Mouse (Mus musculus): ENCODE results near the gene Tmc6. TPM values are rescaled to one million over a fixed set of nuclear protein-coding genes. Genes with fewer than 3 reads are reported as not detected.
A peak's percentile ranks its signal among the peaks of the same experiment; 100 is the strongest.
"Not testable (repeated sequence)": the region's sequence is repeated elsewhere in the genome, so short reads cannot be mapped to it uniquely, and the experiment has no call there.

The Tmc6 gene
- polyA plus RNA-seq, 1 experiment from 2014 or later: 24.7 TPM

DNA sequence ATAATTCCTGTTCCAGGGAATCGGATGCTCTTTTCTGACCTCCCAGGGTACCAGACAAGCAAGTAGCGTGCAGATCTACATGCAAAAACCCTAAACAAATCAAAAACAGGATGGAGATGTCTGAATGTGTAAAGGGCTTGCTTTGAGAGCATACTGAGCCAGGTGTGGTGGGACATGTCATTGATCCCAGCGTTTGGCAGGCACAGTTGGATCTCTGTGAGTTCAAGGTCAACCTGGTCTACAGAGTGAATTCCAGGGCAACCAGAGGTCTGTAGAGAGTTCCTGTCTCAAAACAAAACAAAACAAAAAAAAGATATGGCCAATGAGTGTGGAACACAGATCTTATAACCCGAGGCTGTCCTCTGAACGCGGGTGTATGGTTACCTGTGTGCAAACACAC, 41.4 kb upstream of the Tmc6 start:
- no peak for ATAC-seq (ENCODE audit: borderline replicate concordance, extremely low read depth, low FRiP score, low TSS enrichment)
- Histone ChIP-seq H3K4me3 (no peak overlapping the region), H3K9ac (no peak overlapping the region), H3K27ac (peak overlapping the region; percentile 53; the same call in 1 of the 2 replicates), H3K36me3 (peaks cover 44% of the 10 kb centered on the region), H3K27me3 (no peaks in the 10 kb centered on the region), H3K4me1 (peaks cover 60% of the 10 kb centered on the region), H3K9me3 (no peaks in the 10 kb centered on the region), H3K4me2 (peak overlapping the region; percentile 90)
- 85% methylated on average over 6 of the region's 6 CpGs for WGBS

DNA sequence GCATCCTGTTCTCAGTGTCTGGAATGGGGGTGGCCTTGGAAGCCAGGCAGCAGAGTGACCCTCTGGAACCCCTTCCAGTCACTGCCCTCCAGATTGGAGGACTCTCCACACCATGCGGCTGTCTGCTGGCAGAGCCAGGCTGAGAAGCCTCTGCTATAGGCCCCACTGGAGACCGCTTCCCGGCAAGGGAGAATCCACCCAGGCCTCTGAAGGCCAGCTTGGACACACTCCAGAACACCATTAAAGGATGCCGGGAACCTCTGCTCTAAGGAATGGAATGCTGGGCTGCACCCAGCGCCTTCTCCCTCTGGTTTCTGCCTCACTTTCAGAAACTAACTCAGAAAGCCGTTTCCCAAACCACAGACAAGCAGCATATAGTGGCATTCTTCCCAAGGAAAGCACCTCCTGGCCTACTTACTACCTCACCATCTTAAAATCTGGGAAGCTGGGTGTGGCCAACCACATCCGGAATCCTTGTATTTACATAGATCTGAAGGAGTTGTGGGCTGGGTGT, 40.8 kb upstream of the Tmc6 start:
- no peak overlapping the region for H3K9ac ChIP-seq
- no peak overlapping the region for H3K4me3 ChIP-seq
- 44% methylated on average over 7 of the region's 7 CpGs for WGBS
- ATAC-seq (ENCODE audit: borderline replicate concordance, extremely low read depth, low FRiP score, low TSS enrichment): no peak
- H3K27ac ChIP-seq: peak overlapping the region; percentile 53; the same call in 1 of the 2 replicates
- peak overlapping the region; percentile 23; the same call in 1 of the 2 replicates for H3K4me2 ChIP-seq
- H3K4me1 ChIP-seq: peaks cover 53% of the 10 kb centered on the region
- H3K9me3 ChIP-seq: no peaks in the 10 kb centered on the region
- H3K36me3 ChIP-seq: peaks cover 46% of the 10 kb centered on the region
- H3K27me3 ChIP-seq: no peaks in the 10 kb centered on the region

DNA sequence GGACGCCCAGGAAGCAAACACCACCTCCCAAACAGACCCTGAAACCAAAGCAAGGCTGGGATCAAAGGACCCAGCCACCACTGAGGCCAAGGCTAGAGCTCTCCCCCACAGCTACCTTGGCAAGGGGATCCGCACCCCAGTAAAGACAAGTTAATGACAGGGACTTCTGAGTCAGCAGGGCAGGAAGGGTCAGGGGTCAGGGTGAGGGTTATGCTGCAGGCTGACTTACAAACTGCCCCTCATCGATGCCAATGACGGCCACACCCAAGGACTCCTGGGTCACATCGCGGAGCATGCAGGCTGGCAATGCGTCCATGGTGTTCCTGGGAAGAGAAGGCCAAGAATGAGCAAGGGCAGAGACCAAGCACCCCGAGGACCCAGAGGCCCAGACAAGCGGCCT, 39.9 kb upstream of the Tmc6 start:
- no peak overlapping the region for H3K4me3 ChIP-seq
- H3K9ac ChIP-seq: no peak overlapping the region
- no peak overlapping the region for H3K4me2 ChIP-seq
- H3K36me3 ChIP-seq: peaks cover 56% of the 10 kb centered on the region
- 84% methylated on average over 9 of the region's 9 CpGs for WGBS
- no peaks in the 10 kb centered on the region for H3K27me3 ChIP-seq
- H3K27ac ChIP-seq: no peak overlapping the region
- no peaks in the 10 kb centered on the region for H3K9me3 ChIP-seq
- ATAC-seq (ENCODE audit: borderline replicate concordance, extremely low read depth, low FRiP score, low TSS enrichment): no peak
- peaks cover 44% of the 10 kb centered on the region for H3K4me1 ChIP-seq

DNA sequence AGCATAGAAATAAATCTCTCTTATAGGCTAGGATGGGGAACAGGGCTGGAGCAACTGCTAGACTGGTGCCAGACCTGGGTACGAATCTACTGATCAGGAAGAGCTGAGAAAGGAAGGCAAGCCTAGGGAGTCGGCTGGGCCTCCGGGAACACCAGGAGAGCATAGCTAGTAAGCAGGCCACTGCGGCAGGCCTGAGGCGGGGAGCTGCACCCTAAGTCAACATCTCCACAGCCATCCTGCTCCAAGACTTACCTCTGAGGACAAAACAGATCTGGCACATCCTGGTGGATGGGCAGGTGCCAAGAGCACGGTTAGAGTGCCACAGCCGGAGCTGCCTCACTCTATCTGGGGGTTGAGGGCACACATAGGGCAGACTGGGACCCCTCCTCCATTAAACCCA, 38.2 kb upstream of the Tmc6 start:
- no peaks in the 10 kb centered on the region for H3K9me3 ChIP-seq
- H3K27me3 ChIP-seq: no peaks in the 10 kb centered on the region
- H3K36me3 ChIP-seq: peaks cover 68% of the 10 kb centered on the region
- no peak overlapping the region for H3K4me3 ChIP-seq
- H3K27ac ChIP-seq: no peak overlapping the region
- H3K4me2 ChIP-seq: no peak overlapping the region
- 89% methylated on average over 7 of the region's 7 CpGs for WGBS
- H3K4me1 ChIP-seq: peaks cover 33% of the 10 kb centered on the region
- ATAC-seq (ENCODE audit: borderline replicate concordance, extremely low read depth, low FRiP score, low TSS enrichment): no peak
- H3K9ac ChIP-seq: no peak overlapping the region

DNA sequence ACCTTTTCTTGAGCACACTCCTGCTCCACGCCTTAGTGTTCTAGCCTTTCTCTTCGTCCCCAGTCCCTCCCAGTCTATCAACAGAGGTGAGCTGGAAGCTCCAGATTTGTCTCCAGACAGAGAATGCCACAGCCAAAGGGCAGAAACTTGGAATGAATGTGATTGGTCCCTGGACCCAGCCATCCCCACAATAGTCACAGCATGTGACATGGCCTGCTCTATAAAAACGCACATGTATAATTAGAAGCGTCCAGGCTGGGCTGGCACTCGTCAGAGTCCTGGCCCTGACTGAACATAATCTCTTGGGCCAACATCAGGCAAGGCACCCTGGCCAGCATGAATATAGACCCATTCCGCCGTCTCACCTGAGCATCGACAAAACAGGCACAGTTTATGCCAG, 37.1 kb upstream of the Tmc6 start:
- no peak overlapping the region for H3K4me2 ChIP-seq
- H3K4me1 ChIP-seq: peaks cover 27% of the 10 kb centered on the region
- H3K27me3 ChIP-seq: no peaks in the 10 kb centered on the region
- WGBS: 82% methylated on average over 8 of the region's 8 CpGs
- no peak overlapping the region for H3K4me3 ChIP-seq
- no peak overlapping the region for H3K9ac ChIP-seq
- H3K36me3 ChIP-seq: peaks cover 75% of the 10 kb centered on the region
- no peaks in the 10 kb centered on the region for H3K9me3 ChIP-seq
- ATAC-seq (ENCODE audit: borderline replicate concordance, extremely low read depth, low FRiP score, low TSS enrichment): no peak
- no peak overlapping the region for H3K27ac ChIP-seq

DNA sequence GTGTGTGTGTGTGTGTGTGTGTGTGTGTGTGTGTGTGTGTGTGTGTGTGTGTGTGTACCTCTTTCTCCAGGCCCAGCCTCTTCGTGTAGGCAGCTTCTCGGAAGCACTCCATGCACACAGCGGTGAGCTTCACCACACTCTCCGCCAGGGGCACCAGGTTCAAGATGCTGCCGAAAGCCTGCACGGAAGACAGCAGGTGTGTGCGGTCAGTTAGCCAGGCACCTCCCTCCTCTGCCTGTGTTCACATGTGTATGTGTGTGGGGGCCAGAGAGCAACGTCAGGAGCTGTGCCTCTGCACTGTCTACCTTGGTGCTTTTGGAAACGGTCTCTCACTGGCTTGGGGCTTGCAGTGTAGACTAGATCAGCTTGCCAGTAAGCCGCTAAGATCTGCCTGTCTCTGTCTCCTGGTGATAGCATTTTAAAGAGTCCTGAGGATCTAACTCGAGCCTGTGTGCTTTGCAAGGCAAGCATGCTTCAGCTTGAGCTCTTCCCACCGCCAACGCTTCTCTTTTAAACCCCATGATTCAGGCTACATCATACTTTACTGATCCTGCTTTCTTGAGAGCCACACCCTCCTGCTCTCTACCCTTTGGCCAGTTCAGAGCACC, 34.5 kb upstream of the Tmc6 start:
- no peak overlapping the region for H3K27ac ChIP-seq
- H3K36me3 ChIP-seq: peaks cover 78% of the 10 kb centered on the region
- 74% methylated on average over 13 of the region's 13 CpGs for WGBS
- H3K9ac ChIP-seq: no peak overlapping the region
- H3K4me3 ChIP-seq: no peak overlapping the region
- H3K4me1 ChIP-seq: peaks cover 9% of the 10 kb centered on the region; the same call in 1 of the 2 replicates
- ATAC-seq (ENCODE audit: borderline replicate concordance, extremely low read depth, low FRiP score, low TSS enrichment): no peak
- no peak overlapping the region for H3K4me2 ChIP-seq
- H3K27me3 ChIP-seq: no peaks in the 10 kb centered on the region
- H3K9me3 ChIP-seq: no peaks in the 10 kb centered on the region

DNA sequence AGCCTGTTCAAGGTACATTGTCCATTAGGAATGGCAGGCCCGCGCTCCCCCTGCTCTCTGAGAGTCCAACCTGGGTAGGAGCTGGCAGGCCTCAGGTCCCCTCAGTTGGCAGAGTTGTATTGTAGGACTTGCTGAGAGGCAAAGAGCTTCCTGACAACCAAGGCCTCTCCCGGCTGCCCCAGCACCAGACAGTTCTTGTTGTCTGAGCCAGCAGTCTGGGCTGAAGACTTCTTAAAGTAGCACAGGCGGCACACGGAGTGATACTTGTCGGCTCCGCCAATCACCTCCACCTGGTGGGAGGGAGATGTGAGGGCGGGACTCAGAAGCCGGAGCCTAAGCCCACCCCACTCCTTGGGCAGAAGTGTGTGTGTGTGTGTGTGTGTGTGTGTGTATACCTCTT, 33.9 kb upstream of the Tmc6 start:
- not testable (repeated sequence) for H3K9me3 ChIP-seq; ATAC-seq (ENCODE audit: borderline replicate concordance, extremely low read depth, low FRiP score, low TSS enrichment); H3K9ac ChIP-seq; H3K27me3 ChIP-seq; H3K4me3 ChIP-seq; H3K27ac ChIP-seq; H3K4me2 ChIP-seq
- Histone ChIP-seq H3K36me3 (peaks cover 72% of the 10 kb centered on the region), H3K4me1 (peaks cover 15% of the 10 kb centered on the region)
- 66% methylated on average over 9 of the region's 9 CpGs for WGBS

DNA sequence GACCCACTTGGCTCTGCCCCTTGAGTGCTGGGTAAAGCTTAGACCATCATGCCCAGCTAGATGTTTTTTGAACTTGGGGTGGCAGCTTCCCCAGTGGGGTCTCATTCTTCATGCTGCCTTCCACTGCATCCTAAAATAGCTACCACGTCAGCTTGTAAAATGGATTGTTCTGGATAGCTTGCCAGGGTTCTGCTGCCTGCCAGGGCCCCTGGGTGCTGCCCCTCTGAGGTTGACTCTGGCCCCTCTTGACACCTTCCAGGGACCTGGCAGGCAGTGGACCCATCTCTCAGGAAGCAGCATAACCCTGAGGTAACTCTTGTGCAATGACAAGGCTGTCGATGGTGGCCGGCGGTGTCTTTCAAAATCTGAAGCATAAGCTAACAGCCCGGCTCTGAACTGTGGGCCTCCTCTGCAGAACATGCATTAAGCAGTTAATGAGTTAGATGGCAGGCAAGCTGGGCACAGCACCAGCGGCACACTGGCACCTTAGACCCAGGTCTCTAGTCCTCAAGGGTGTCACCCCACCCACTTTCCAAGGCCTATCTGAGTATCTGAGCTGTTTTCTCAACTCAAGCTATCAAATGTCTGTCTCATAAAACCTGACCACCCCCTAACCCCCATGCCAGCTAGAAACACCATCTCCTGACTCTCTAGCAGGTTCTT, 32.8 kb upstream of the Tmc6 start:
- no peak overlapping the region for H3K4me3 ChIP-seq
- no peaks in the 10 kb centered on the region for H3K9me3 ChIP-seq
- no peak for ATAC-seq (ENCODE audit: borderline replicate concordance, extremely low read depth, low FRiP score, low TSS enrichment)
- WGBS: 87% methylated on average over 6 of the region's 6 CpGs
- no peak overlapping the region for H3K9ac ChIP-seq
- peaks cover 63% of the 10 kb centered on the region for H3K36me3 ChIP-seq
- H3K27ac ChIP-seq: no peak overlapping the region
- peaks cover 25% of the 10 kb centered on the region for H3K4me1 ChIP-seq
- H3K27me3 ChIP-seq: no peaks in the 10 kb centered on the region
- no peak overlapping the region for H3K4me2 ChIP-seq

DNA sequence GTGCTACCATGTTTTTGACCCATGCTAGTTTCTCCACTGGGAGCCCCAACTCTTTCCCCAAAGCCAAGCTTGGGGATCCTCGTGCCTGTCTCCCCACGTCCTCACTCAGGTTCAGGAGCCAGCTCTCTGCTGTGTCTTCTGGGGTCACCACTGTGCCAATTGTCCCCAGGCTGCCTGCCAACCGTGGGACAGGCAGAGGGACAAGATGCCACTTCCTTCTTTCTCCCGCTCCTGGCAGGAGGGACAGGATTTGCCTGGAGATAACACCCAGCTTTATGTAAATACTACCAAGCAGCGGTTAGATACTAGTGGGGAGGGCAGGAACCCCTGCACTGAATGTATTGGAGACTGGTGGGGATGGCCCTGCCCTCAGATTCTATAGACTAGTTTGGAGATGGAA, 31.9 kb upstream of the Tmc6 start:
- no peak for ATAC-seq (ENCODE audit: borderline replicate concordance, extremely low read depth, low FRiP score, low TSS enrichment)
- Histone ChIP-seq H3K9ac (no peak overlapping the region), H3K27me3 (no peaks in the 10 kb centered on the region), H3K36me3 (peaks cover 53% of the 10 kb centered on the region), H3K27ac (no peak overlapping the region), H3K9me3 (no peaks in the 10 kb centered on the region), H3K4me1 (peaks cover 29% of the 10 kb centered on the region), H3K4me3 (no peak overlapping the region), H3K4me2 (no peak overlapping the region)
- WGBS: 57% methylated on average over 5 of the region's 5 CpGs

DNA sequence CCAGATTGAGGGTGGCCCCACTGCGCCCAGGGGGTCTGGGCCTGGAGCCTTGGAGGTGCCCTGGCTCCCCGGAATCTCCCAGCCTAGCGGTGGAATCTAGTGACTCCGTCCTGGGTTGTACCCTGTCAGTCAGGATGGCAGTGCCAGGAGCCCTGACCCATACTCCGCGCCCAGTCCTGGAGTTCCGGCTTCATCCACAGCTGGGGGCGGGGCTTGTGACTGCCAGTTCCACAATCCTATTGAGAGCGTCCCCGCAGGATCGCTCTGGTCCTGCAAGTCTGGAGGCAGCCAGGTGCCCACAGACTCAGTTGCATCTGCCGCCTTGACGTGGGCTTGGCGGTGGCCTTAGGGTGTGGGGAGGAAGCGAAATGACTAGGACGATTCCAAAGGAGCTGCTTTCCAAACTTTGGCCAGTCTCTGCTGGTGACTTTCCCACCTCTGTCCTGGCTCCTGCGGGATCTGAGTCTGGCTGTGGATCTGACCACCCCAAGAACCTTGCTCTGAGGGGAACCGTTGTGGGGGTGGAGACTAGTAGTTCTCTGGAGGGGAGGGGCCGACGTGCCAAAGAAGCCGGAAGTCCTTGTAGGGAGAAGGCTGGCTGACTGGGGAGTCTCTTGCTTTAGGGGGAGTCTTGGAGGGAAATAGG, 28.5 kb upstream of the Tmc6 start:
- no peaks in the 10 kb centered on the region for H3K9me3 ChIP-seq
- H3K4me2 ChIP-seq: peak overlapping the region; percentile 98
- no peaks in the 10 kb centered on the region for H3K27me3 ChIP-seq
- H3K36me3 ChIP-seq: peaks cover 29% of the 10 kb centered on the region
- H3K4me1 ChIP-seq: peaks cover 29% of the 10 kb centered on the region
- under 1% methylated on average over 21 of the region's 21 CpGs for whole genome bisulfite sequencing
- H3K9ac ChIP-seq: peak overlapping the region; percentile 72
- peak overlapping the region; percentile 78 for H3K4me3 ChIP-seq
- H3K27ac ChIP-seq: peak overlapping the region; percentile 69
- ATAC-seq (ENCODE audit: borderline replicate concordance, extremely low read depth, low FRiP score, low TSS enrichment): peak; percentile 79

DNA sequence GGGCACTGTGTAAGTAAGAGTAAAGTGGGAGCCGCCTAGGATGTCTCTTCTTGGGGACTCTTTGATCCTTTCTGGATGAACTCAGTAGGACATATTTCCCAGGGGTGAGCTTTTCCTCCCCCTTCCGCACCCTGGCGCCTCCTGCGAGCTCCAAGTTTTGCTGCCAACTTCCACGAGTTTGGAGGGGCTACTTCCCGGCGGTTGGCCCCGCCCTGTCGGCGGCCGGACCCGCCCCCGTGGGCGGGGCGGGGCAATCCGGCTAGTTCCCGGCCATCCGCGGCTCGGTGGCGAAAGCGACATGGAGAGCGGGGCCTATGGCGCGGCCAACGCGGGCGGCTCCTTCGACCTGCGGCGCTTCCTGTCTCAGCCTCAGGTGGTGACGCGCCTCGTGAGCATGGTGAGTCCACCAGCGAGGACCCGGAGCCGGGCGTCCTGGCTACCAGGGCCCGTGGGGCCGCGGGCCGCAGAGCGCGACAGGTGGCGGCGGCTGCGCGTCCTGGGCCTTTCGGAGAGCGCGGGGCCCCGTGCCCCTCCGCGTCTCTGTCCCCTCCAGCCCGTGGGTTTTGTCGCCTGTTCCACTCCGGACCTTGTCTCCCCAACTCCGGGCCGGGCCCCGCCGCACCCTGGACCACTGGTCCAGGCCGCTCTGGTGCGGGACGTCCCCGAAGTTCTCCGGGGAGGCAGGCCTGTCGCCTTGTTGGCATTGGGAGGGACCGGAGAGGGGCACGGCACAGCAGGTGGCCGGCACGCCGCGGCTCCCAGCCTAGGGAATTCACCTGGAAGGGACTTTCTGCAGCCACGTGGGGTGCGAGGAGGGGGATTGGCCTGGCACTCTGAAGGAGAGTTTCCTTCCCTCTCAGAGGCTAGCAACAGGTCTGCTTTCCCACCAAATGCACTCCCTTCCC, 27.7 kb upstream of the Tmc6 start, which contains the start of the genes Gm20708 and Syngr2:
Gene Gm20708, plus strand, starts transcription at position 262 of the 905 bp plus-strand sequence.
Gene Syngr2, plus strand, starts transcription at position 262 of the 905 bp plus-strand sequence.
- peaks cover 23% of the 10 kb centered on the region for H3K36me3 ChIP-seq
- peak within 1 kb of the TSS; percentile 98 for H3K4me2 ChIP-seq
- 1% methylated on average over 73 of the region's 75 CpGs for WGBS

More for the DNA sequence above, 27.7 kb upstream of the Tmc6 start, which contains the start of the genes Gm20708 and Syngr2:
- Histone ChIP-seq H3K9ac (peak within 1 kb of the TSS; percentile 72), H3K27ac (peak within 1 kb of the TSS; percentile 69), H3K4me1 (peaks cover 29% of the 10 kb centered on the region), H3K4me3 (peak within 1 kb of the TSS; percentile 78), H3K27me3 (no peaks in the 10 kb centered on the region), H3K9me3 (no peaks in the 10 kb centered on the region)
- ATAC-seq (ENCODE audit: borderline replicate concordance, extremely low read depth, low FRiP score, low TSS enrichment): peak; percentile 79

Measured in lung, embryonic 15.5 days (tissue).